Mouse (Mus musculus) heart, postnatal 0 days (tissue): ENCODE data around the gene Inka1. TPM values are rescaled to one million over a fixed set of nuclear protein-coding genes. Genes with fewer than 3 reads are reported as not detected.

Source experiments
- ATAC-seq: fragments of 200-750 bp; cut with Nextera tagmentation; 2 replicates; pipeline ENCODE4 v1.8.0; 2017; ENCODE audit warnings: low read depth, moderate number of reproducible peaks, moderate library complexity; ENCODE audit not compliant: insufficient read depth
- DNase-seq: peaks from one replicate; pipeline ENCODE4 v3.0.0-alpha.2; 2016; ENCODE audit warnings: low spot score
- H3K27ac ChIP-seq: fragments of 300-500 bp; sonication (generic); 2 replicates; pipeline ENCODE4 v1.5.1; 2014; ENCODE audit warnings: low read depth, mild to moderate bottlenecking
- H3K27me3 ChIP-seq: fragments of 300-500 bp; sonication (generic); 2 replicates; pipeline ENCODE4 v1.6.1; 2014; ENCODE audit warnings: low read length, mixed read lengths; ENCODE audit not compliant: control insufficient read depth, insufficient read depth
- H3K36me3 ChIP-seq: fragments of 300-500 bp; sonication (generic); replicated peaks from 2 replicates; pipeline ENCODE4 v1.6.1; 2014; ENCODE audit warnings: low read length, mixed read lengths; ENCODE audit not compliant: control insufficient read depth, insufficient read depth
- H3K4me1 ChIP-seq: fragments of 300-500 bp; sonication (generic); 2 replicates; pipeline ENCODE4 v1.6.1; 2014; ENCODE audit warnings: antibody characterized with exemption; ENCODE audit not compliant: control insufficient read depth, insufficient read depth
- H3K4me2 ChIP-seq: fragments of 300-500 bp; sonication (generic); 2 replicates; pipeline ENCODE4 v1.6.1; 2014; ENCODE audit warnings: low read depth, mild to moderate bottlenecking, low read length, moderate library complexity
- H3K4me3 ChIP-seq: fragments of 300-500 bp; sonication (generic); 2 replicates; pipeline ENCODE4 v1.5.1; 2014; ENCODE audit warnings: low read depth, low read length
- H3K9ac ChIP-seq: fragments of 300-500 bp; sonication (generic); replicated peaks from 2 replicates; pipeline ENCODE4 v1.6.1; 2014; ENCODE audit warnings: low read depth, low read length, mixed read lengths
- H3K9me3 ChIP-seq: fragments of 300-500 bp; sonication (generic); replicated peaks from 2 replicates; pipeline ENCODE4 v1.6.1; 2016; ENCODE audit warnings: low read length; ENCODE audit not compliant: control insufficient read depth
- CTCF ChIP-seq: IDR thresholded peaks from 2 replicates; pipeline ENCODE4 v1.5.1; 2016; ENCODE audit warnings: antibody characterized with exemption, control low read depth, low read depth
- EP300 ChIP-seq: IDR thresholded peaks from 2 replicates; pipeline ENCODE4 v1.6.1; 2016; ENCODE audit warnings: antibody characterized with exemption, low read depth
- WGBS: fragments of 180-500 bp; shearing (Covaris S2); extraction: QIAGEN DNeasy Blood & Tissue Kit; methylation state at CpG from one replicate; pipeline ENCODE4 v1.1.7; 2014; 5-methylcytosine and 5-hydroxymethylcytosine counted together
- polyA plus RNA-seq: library from polyadenylated mRNA; unstranded; fragments of >200 nt; fragmentation: Nextera tagmentation; extraction: Ambion mirVana; gene quantifications from 2 replicates; pipeline ENCODE4 v1.2.1, GENCODE M21; 2015
- total RNA-seq: library from RNA; depleted of rRNA; stranded (reverse); fragments of >200 nt; gene quantifications from 2 replicates; pipeline ENCODE4 v1.2.3, GENCODE M21; 2014; ENCODE audit warnings: low replicate concordance

Inka1 gene
- total and polyA plus RNA-seq, 2 experiments from 2014 or later, result 34.3 to 37.0 TPM

GRCm38 (mm10) chr9:107950460-107951355 is 35.0 kb downstream of the Inka1 start:
- 16% methylated on average over 45 of the region's 45 CpGs for WGBS
- peak; percentile 95 for ATAC-seq
- Histone ChIP-seq H3K36me3 (no peaks in the 10 kb centered on the region), H3K4me1 (no peaks in the 10 kb centered on the region), H3K9ac (peak overlapping the region; percentile 54), H3K4me2 (peak overlapping the region; percentile 93), H3K27ac (peak overlapping the region; percentile 46), H3K9me3 (no peaks in the 10 kb centered on the region), H3K27me3 (0 out of 2 replicates have a peak, but pooled peaks cover 3% of the 10 kb centered on the region), H3K4me3 (peak overlapping the region; percentile 78)
- TF ChIP-seq CTCF (no peak), EP300 (no peak)
- DNase-seq, result peak; percentile 86

- peak within 1 kb of the TSS; percentile 78 for H3K4me3 ChIP-seq
- ATAC-seq (no peak), DNase-seq (no peak)
- peak within 1 kb of the TSS; percentile 93 for H3K4me2 ChIP-seq
- 0 out of 2 replicates have a peak, but pooled peaks cover 3% of the 10 kb centered on the region for H3K27me3 ChIP-seq
- H3K36me3 ChIP-seq, result no peaks in the 10 kb centered on the region
- H3K4me1 ChIP-seq, result no peaks in the 10 kb centered on the region
- TF ChIP-seq CTCF (no peak), EP300 (no peak)
- no peaks in the 10 kb centered on the region for H3K9me3 ChIP-seq
- peak within 1 kb of the TSS; percentile 46 for H3K27ac ChIP-seq
- WGBS, result 89% methylated on average over 10 of the region's 10 CpGs
- peak within 1 kb of the TSS; percentile 54 for H3K9ac ChIP-seq
Observed at GRCm38 (mm10) chr9:107949922-107950235, 35.8 kb downstream of the Inka1 start, which contains the start of gene Traip. TSS of gene Traip (plus strand) at chr9:107950136.

GRCm38 (mm10) chr9:107949184-107949921 is 36.3 kb downstream of the Inka1 start:
- H3K4me3 ChIP-seq, result no peak overlapping the region
- H3K9me3 ChIP-seq, result no peaks in the 10 kb centered on the region
- DNase-seq (no peak), ATAC-seq (no peak)
- no peak overlapping the region for H3K9ac ChIP-seq
- TF ChIP-seq EP300, result no peak
- TF ChIP-seq CTCF, result no peak
- H3K36me3 ChIP-seq, result no peaks in the 10 kb centered on the region
- no peak overlapping the region for H3K27ac ChIP-seq
- WGBS, result 73% methylated on average over 13 of the region's 13 CpGs
- 0 out of 2 replicates have a peak, but pooled peaks cover 3% of the 10 kb centered on the region for H3K27me3 ChIP-seq
- no peak overlapping the region for H3K4me2 ChIP-seq
- H3K4me1 ChIP-seq, result no peaks in the 10 kb centered on the region

GRCm38 (mm10) chr9:107947241-107948194 is 38.2 kb downstream of the Inka1 start:
- Histone ChIP-seq H3K27me3 (0 out of 2 replicates have a peak, but pooled peaks cover 3% of the 10 kb centered on the region), H3K9me3 (no peaks in the 10 kb centered on the region), H3K36me3 (no peaks in the 10 kb centered on the region), H3K4me2 (no peak overlapping the region), H3K9ac (no peak overlapping the region), H3K4me3 (no peak overlapping the region), H3K27ac (no peak overlapping the region), H3K4me1 (no peaks in the 10 kb centered on the region)
- DNase-seq, result no peak
- WGBS, result 77% methylated on average over 31 of the region's 31 CpGs
- TF ChIP-seq EP300 (no peak), CTCF (no peak)
- no peak for ATAC-seq

GRCm38 (mm10) chr9:107936831-107937230 is 48.8 kb downstream of the Inka1 start:
- H3K27ac ChIP-seq, result no peak overlapping the region
- WGBS, result 41% methylated on average over 3 of the region's 3 CpGs
- DNase-seq (no peak), ATAC-seq (no peak)
- no peak overlapping the region for H3K9ac ChIP-seq
- TF ChIP-seq CTCF (no peak), EP300 (no peak)
- no peaks in the 10 kb centered on the region for H3K36me3 ChIP-seq
- H3K9me3 ChIP-seq, result no peaks in the 10 kb centered on the region
- peaks cover 43% of the 10 kb centered on the region for H3K27me3 ChIP-seq
- H3K4me2 ChIP-seq, result 0 out of 2 replicates have a peak overlapping the region, but pooled peaks have one; percentile 77
- peaks cover 8% of the 10 kb centered on the region for H3K4me1 ChIP-seq
- no peak overlapping the region for H3K4me3 ChIP-seq
